Mouse (Mus musculus) brain, embryonic 14.5 days (tissue): ENCODE results near the gene Gmeb1. TPM values are rescaled to one million over a fixed set of nuclear protein-coding genes. Genes with fewer than 3 reads are reported as not detected.
"Not testable (repeated sequence)": the region's sequence is repeated elsewhere in the genome, so short reads cannot be mapped to it uniquely, and the experiment has no call there.

ENCODE experiments used
- DNase-seq: peaks from one replicate; pipeline ENCODE4 v3.0.0-alpha.2; 2011; ENCODE audit warnings: low read depth
- CTCF ChIP-seq: fragments of 200-500 bp; IDR thresholded peaks from 2 replicates; pipeline ENCODE4 v1.5.1; 2012; ENCODE audit warnings: inconsistent platforms, mild to moderate bottlenecking, moderate library complexity, borderline replicate concordance; ENCODE audit not compliant: insufficient read depth, insufficient read length; ENCODE audit errors: extremely low read depth
- POLR2A ChIP-seq: fragments of 200-500 bp; IDR thresholded peaks from 2 replicates; pipeline ENCODE4 v1.6.1; 2012; ENCODE audit warnings: mild to moderate bottlenecking, inconsistent platforms, borderline replicate concordance; ENCODE audit not compliant: poor library complexity, insufficient read depth, insufficient read length, severe bottlenecking; ENCODE audit errors: extremely low read depth
- polyA plus RNA-seq: library from polyadenylated mRNA; depleted of rRNA; stranded (reverse); fragments of >200 nt; gene quantifications from 2 replicates; pipeline ENCODE4 v1.2.3, GENCODE M21; 2012; rRNA removed

Gmeb1 gene
- 36.4 and 43.8 TPM in 2 replicates for polyA plus RNA-seq

GRCm38 (mm10) chr4:132261514-132262357 lies at the start of gene Gmeb1:
Gene Gmeb1, minus strand, starts transcription at chr4:132261602.
- TF ChIP-seq POLR2A (peak; percentile 34; the same call in 1 of the 2 replicates), CTCF (no peak)
- peak; percentile 92 for DNase-seq

GRCm38 (mm10) chr4:132309849-132310472 lies 48.6 kb upstream of the Gmeb1 start:
- TF ChIP-seq POLR2A (no peak), CTCF (peak; percentile 40; the same call in 1 of the 2 replicates)
- peak; percentile 72 for DNase-seq

GRCm38 (mm10) chr4:132309140-132309848 lies 47.9 kb upstream of the Gmeb1 start:
- TF ChIP-seq CTCF (no peak), POLR2A (no peak)

DNA sequence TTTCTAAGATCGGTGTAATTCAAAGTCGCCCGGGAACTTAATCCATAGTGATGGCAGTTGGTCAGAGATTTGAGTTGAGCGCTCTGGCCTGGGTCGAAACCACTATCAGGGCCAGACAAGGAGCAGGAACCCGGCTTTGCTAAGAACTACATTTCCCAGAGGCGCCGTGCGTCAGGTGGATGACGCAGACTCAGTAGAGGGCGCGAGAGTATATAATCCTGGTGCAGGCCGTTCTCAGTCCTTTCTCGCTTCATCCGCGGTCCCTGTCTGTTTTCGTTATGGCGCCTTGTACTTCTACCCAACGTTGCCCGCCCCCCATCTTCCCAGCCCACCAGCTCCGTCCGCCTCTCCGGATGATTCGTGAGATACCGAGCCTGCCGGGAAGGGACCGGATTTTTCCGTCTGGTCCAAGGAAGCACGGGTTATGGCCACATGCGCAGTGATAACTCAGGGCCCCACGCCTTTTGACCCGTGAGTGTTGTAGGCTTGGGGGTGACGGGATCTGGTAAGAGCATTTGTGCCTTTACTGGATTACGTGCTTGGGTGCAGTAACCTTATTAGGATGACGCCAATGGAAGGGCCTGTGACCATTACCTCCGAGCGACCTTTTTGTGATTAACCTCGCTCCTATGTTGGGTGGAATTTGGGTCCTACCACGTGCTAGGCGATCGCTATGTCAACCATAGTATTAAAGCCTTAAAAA lies 47.2 kb upstream of the Gmeb1 start:
- peak; percentile 98 for DNase-seq
- TF ChIP-seq CTCF (no peak), POLR2A (peak; percentile 95; the same call in 1 of the 2 replicates)

More at GRCm38 (mm10) chr4:132309140-132309848, 47.9 kb upstream of the Gmeb1 start:
- DNase-seq = peak; percentile 55

DNA sequence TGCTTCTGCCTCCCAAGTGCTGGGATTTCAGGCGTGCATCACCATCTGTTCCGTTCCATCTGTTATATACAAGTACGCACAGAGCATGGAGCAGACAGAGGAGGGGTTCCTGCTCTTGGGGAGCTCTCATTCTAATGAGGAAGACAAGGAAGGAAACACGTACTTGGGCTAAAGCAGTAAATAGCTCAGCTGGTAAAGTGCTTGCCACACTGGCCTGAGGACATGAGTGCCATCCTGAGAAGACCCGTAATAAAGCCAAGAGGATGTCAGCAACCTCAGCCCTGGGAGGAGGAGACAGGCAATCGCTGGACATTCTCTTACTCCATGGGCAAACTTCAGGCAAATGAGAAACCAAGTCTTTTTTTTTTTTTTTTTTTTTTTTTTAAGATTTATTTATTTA lies 44.6 kb upstream of the Gmeb1 start:
- TF ChIP-seq CTCF = no peak
- no peak for TF ChIP-seq POLR2A
- peak; percentile 19 for DNase-seq

DNA sequence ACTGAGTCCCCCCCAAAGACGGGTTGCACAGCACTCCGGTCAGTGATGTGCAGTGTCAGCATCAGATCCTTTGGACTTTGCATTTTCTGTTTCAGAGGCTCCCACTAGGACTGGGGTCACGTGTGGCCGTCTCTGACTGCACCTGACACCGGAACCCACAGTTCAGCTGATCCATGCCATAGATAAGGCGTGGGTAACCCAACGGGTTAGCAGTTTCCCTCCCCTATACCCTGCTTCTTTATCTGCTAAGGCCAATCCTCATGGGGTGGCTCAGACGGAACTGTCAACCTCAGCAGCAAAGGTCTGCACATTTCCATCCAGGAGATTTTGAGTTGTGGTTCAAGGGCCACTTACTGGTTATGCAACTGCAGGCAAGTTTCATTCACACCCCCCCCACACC lies 43.9 kb upstream of the Gmeb1 start:
- TF ChIP-seq POLR2A (no peak), CTCF (no peak)
- no peak for DNase-seq

GRCm38 (mm10) chr4:132303484-132303883 lies 42.1 kb upstream of the Gmeb1 start:
- not testable (repeated sequence) for DNase-seq

DNA sequence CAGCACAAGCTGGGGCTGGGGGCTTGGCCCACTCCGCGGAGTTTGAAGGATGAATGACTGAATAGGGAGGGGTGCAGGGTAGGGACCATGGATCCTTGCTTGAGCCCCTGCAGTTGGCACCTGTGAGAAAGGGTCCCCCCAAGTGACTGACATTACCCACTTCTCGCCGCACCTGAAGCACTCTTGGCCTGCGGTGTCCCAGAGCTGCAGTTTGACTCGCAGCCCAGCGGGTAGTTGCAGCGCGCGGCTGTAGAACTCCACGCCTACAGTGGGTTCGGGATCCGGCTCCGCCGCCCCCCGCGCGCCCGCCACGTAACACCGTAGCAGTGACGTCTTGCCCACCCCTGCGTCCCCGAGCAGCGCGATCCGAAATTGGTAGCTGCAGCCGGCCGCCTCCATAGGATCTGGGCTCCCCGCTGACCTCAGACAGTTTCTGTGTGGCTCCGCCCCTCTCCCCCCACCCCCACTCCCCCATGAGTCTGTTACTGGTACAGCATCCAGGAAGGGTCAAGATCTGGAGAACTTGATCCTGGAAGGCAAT lies 41.6 kb upstream of the Gmeb1 start, which contains the start of gene Rab42:
Gene Rab42 (minus strand): TSS at position 447 of the 541 bp plus-strand sequence.
- no peak for TF ChIP-seq CTCF
- no peak for TF ChIP-seq POLR2A
- DNase-seq = peak; percentile 39

- no peak for TF ChIP-seq CTCF
- no peak for TF ChIP-seq POLR2A
- no peak for DNase-seq
Measured at GRCm38 (mm10) chr4:132301965-132302938, 40.9 kb upstream of the Gmeb1 start.

GRCm38 (mm10) chr4:132301486-132301885 lies 40.1 kb upstream of the Gmeb1 start:
- TF ChIP-seq POLR2A = no peak
- DNase-seq = no peak

DNA sequence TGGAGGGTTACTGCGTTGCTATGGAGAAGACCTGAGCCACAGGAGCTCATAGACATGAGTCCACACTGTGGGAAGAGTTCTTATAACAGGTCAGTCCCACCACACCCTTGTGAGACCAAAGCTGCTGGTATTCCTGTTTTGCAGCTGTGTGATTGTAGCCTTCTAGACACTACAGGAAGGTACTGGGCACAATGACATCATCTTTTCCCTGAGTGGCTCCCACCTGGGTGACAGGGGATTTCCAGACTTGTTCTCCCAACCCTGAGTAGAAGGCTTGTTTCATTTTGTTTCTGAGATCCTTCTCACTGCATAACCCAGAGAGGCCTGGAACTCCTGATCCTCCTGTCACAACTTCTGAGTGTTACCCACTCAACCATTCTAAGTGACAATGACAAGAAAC lies 38.4 kb upstream of the Gmeb1 start:
- DNase-seq = no peak
- TF ChIP-seq CTCF (no peak), POLR2A (no peak)
